In genomic region chr6:87466221-87466620, GRCm38 (mm10) we compare ENCODE assay signal across 8 mouse cellular contexts. TPM values are rescaled to one million over a fixed set of nuclear protein-coding genes. Genes with fewer than 3 reads are reported as not detected.
DNase-seq lines count a peak whose midpoint lies in the region; ATAC-seq and TF ChIP-seq lines count a peak whose summit lies in the region.

No protein-coding gene starts in this region.

- DNase-seq in urinary bladder, adult 18-20 months (ENCODE audit: low spot score in 2 of 2) = peak; percentile 40 to 65
- no peak for DNase-seq in urinary bladder, postnatal 10 days (ENCODE audit: low spot score)
- DNase-seq in embryo, embryonic 11.5 days (ENCODE audit: low read depth, low spot score) = peak; percentile 65
- DNase-seq in kidney, adult 11 months = peak; percentile 71

- H3ac ChIP-seq in myocyte (ENCODE audit: control insufficient read depth, insufficient read length) = no peak overlapping the region

- peak; percentile 76 for ATAC-seq in granulocyte monocyte progenitor cell, adult 5-6 weeks (replicated peaks; ENCODE audit: poor library complexity, severe bottlenecking)
- peak; percentile 48; the same call in 1 of the 2 replicates for ATAC-seq in limb, embryonic 13.5 days (ENCODE audit: low FRiP score, low read depth)
- no peak for ATAC-seq in stomach, embryonic 14.5 days (ENCODE audit: insufficient number of reproducible peaks, insufficient read depth, low FRiP score, low read depth)

- H3K9me3 ChIP-seq in limb, embryonic 13.5 days = no peaks in the 10 kb centered on the region
- H3K9me3 ChIP-seq in stomach, embryonic 14.5 days (ENCODE audit: control insufficient read depth, low read depth, low read length) = no peaks in the 10 kb centered on the region

- H3K4me2 ChIP-seq in limb, embryonic 13.5 days (replicated peaks) = peak overlapping the region; percentile 51
- peak overlapping the region; percentile 60 for H3K4me2 ChIP-seq in myocyte (ENCODE audit: low read depth)
- peak overlapping the region; percentile 23 for H3K4me2 ChIP-seq in stomach, embryonic 14.5 days (replicated peaks; ENCODE audit: low read depth, low read length)

- H3K27me3 ChIP-seq in limb, embryonic 13.5 days = no peaks in the 10 kb centered on the region
- H3K27me3 ChIP-seq in myocyte (ENCODE audit: control insufficient read depth, insufficient read depth, insufficient read length) = peaks cover 25% of the 10 kb centered on the region
- no peaks in the 10 kb centered on the region for H3K27me3 ChIP-seq in stomach, embryonic 14.5 days (ENCODE audit: control insufficient read depth, insufficient read depth, low read length)

- H3K27ac ChIP-seq in limb, embryonic 13.5 days = no peak overlapping the region
- no peak overlapping the region for H3K27ac ChIP-seq in stomach, embryonic 14.5 days (ENCODE audit: low read length)

- WGBS in limb, embryonic 13.5 days = 7% methylated on average over 12 of the region's 12 CpGs
- WGBS in stomach, embryonic 14.5 days = 14% methylated on average over 12 of the region's 12 CpGs

- peak overlapping the region; percentile 25; the same call in 1 of the 2 replicates for H3K9ac ChIP-seq in limb, embryonic 13.5 days
- no peak overlapping the region for H3K9ac ChIP-seq in stomach, embryonic 14.5 days (replicated peaks; ENCODE audit: low read depth, low read length)

- TF ChIP-seq POLR2A in myocyte (IDR thresholded peaks at IDR 0.05; ENCODE audit: insufficient read length, low read depth) = no peak

- H3K36me3 ChIP-seq in limb, embryonic 13.5 days = no peaks in the 10 kb centered on the region; the same call in 1 of the 2 replicates
- H3K36me3 ChIP-seq in myocyte (ENCODE audit: control insufficient read depth, insufficient read depth) = no peaks in the 10 kb centered on the region
- H3K36me3 ChIP-seq in stomach, embryonic 14.5 days (ENCODE audit: control insufficient read depth, insufficient read depth, low read length) = no peaks in the 10 kb centered on the region

- H3K4me3 ChIP-seq in limb, embryonic 13.5 days = 0 out of 2 replicates have a peak overlapping the region, but pooled peaks have one; percentile 2
- no peak overlapping the region for H3K4me3 ChIP-seq in myocyte
- no peak overlapping the region for H3K4me3 ChIP-seq in stomach, embryonic 14.5 days (ENCODE audit: low read depth, low read length)

- H3K79me2 ChIP-seq in myocyte (ENCODE audit: control insufficient read depth, insufficient read depth) = no peaks in the 10 kb centered on the region

- peaks cover 14% of the 10 kb centered on the region for H3K4me1 ChIP-seq in limb, embryonic 13.5 days
- H3K4me1 ChIP-seq in stomach, embryonic 14.5 days (ENCODE audit: control insufficient read depth, insufficient read depth, low read length) = 0 out of 2 replicates have a peak, but pooled peaks cover 4% of the 10 kb centered on the region

TF ChIP-seq in myocyte, 11 proteins besides CTCF, POLR2A, EP300 and RAD21:
- no peak for TF ChIP-seq USF1 (IDR thresholded peaks at IDR 0.05; ENCODE audit: low read depth)
- no peak for TF ChIP-seq MAX (IDR thresholded peaks at IDR 0.05; ENCODE audit: low read depth)
- TF ChIP-seq MYOD1 (IDR thresholded peaks at IDR 0.05; ENCODE audit: control insufficient read depth in 1 of 3, insufficient read length in 2 of 3, low read depth in 2 of 3) = no peak

RNA-seq across cellular contexts. Expression of gene Bmp10, which starts 37.4 kb away (rescaled TPM):
- total RNA-seq in granulocyte monocyte progenitor cell, adult 5-6 weeks (2014; fragmentation: Nextera tagmentation) = not detected in 2 replicates
- not detected in 2 replicates for total RNA-seq in granulocyte monocyte progenitor cell, adult 5-6 weeks (2017)
- not detected in 2 replicates for polyA plus RNA-seq in limb, embryonic 13.5 days (2015; fragmentation: Nextera tagmentation; extraction: Ambion mirVana)
- polyA plus RNA-seq in myocyte (2012; fragmentation: generic; extraction: Trizol) = not detected
- not detected in 2 replicates for polyA plus RNA-seq in stomach, embryonic 14.5 days (2014; fragmentation: Nextera tagmentation; extraction: Ambion mirVana)
